In the genomic region with DNA sequence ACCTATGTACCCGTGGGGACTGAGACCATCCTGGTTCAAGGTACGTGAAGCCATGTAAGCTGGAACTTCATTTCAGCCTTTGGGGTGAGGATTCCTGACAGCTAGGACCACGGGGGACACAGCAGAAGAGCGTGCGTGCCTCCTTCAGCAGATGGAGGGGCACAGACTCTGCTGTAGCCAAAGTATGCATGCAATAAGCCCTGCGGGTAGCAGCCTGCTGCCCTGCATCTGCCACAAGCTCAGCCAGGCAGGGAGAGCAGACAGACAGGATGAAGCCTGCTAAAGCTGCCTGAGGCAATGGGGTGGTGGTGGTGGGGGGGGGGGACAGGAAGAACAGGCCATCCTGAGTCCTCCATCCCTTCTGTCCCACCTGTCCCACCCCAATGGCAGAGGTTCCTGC, we compare ENCODE assay signal across 19 mouse cellular contexts. TPM values are rescaled to one million over a fixed set of nuclear protein-coding genes. Genes with fewer than 3 reads are reported as not detected.
"Had no signal": no experiment of that assay in that cellular context is flagged by ENCODE, and none has a peak within 500 bp of the region (broad histone marks: within the 10 kb centered on the region; RNA-seq: fewer than 3 reads in every experiment).

No protein-coding gene starts in this region.

- H3K27ac ChIP-seq: kidney, embryonic 15.5 days; limb, embryonic 12.5 days; limb, embryonic 15.5 days; liver, embryonic 14.5 days; macrophage; neural tube, embryonic 12.5 days had no signal

- H3K4me2 ChIP-seq: kidney, embryonic 15.5 days; limb, embryonic 12.5 days; limb, embryonic 15.5 days; liver, embryonic 11.5 days; lung, embryonic 14.5 days; midbrain, embryonic 13.5 days; neural tube, embryonic 12.5 days had no signal

- DNase-seq: kidney, adult 11 months; kidney, adult 8-10 months; kidney, postnatal 10 days; kidney, postnatal 36 days; liver, postnatal 0 days; lung, embryonic 14.5 days; thymus, adult 18-20 months; thymus, postnatal 4 days had no signal

- H3K9me3 ChIP-seq: kidney, embryonic 15.5 days; limb, embryonic 12.5 days; limb, embryonic 15.5 days; midbrain, embryonic 13.5 days; neural tube, embryonic 12.5 days had no signal

- H3K27me3 ChIP-seq: kidney, embryonic 15.5 days; limb, embryonic 12.5 days; limb, embryonic 15.5 days; midbrain, embryonic 13.5 days; neural tube, embryonic 12.5 days had no signal

- H3K9ac ChIP-seq: kidney, embryonic 15.5 days; limb, embryonic 12.5 days; limb, embryonic 15.5 days; liver, embryonic 14.5 days; liver, postnatal 0 days; lung, embryonic 14.5 days; midbrain, embryonic 13.5 days; neural tube, embryonic 12.5 days had no signal

- H3K4me3 ChIP-seq: kidney, embryonic 15.5 days; limb, embryonic 12.5 days; limb, embryonic 15.5 days; midbrain, embryonic 13.5 days; neural tube, embryonic 12.5 days had no signal

- ATAC-seq: liver, postnatal 0 days; lung, postnatal 0 days had no signal

RNA-seq across cellular contexts. Expression of a gene that starts 40.4 kb away (rescaled TPM):
- total RNA-seq: megakaryocyte, adult 5-6 weeks; neutrophil, adult 5-6 weeks had no signal
- polyA plus RNA-seq: macrophage had no signal
